Mouse (Mus musculus): ENCODE measurements around the gene Sh2d3c. TPM values are rescaled to one million over a fixed set of nuclear protein-coding genes. Genes with fewer than 3 reads are reported as not detected.

The Sh2d3c gene
- polyA plus RNA-seq, 1 experiment from 2014 or later = 17.0 TPM

MicroRNAs encoded within 50 kb of the gene (microRNA counts, 519-probe panel; counts per million panel counts)
- microRNA mmu-miR-2861 = not detected

Small RNAs within 50 kb of the gene (microRNA-seq; reads per million reads assigned to microRNA genes)
- not detected for gene Gm47291
- not detected for gene Mir2861
- not detected for gene Mir3960
- not detected for gene Mir8093

Other genes with a start within 250 kb of the Sh2d3c start
- gene Fam102a, start 185.7 kb upstream of the Sh2d3c start, polyA plus RNA-seq (2016; fragmentation: Nextera tagmentation; extraction: Ambion mirVana) = 12.3 and 16.0 TPM in 2 replicates
- 99.3 and 99.7 TPM in 2 replicates for gene Dpm2, start 150.2 kb upstream of the Sh2d3c start, polyA plus RNA-seq (2016; fragmentation: Nextera tagmentation; extraction: Ambion mirVana)
- 3.9 and 5.4 TPM in 2 replicates for gene Pip5kl1, start 146.3 kb upstream of the Sh2d3c start, polyA plus RNA-seq (2016; fragmentation: Nextera tagmentation; extraction: Ambion mirVana)
- gene 9430097D07Rik, start 145.4 kb upstream of the Sh2d3c start, polyA plus RNA-seq (2016; fragmentation: Nextera tagmentation; extraction: Ambion mirVana) = 0.55 TPM in 1 of 2 replicates, not detected in the other
- gene St6galnac4, start 134.0 kb upstream of the Sh2d3c start, polyA plus RNA-seq (2016; fragmentation: Nextera tagmentation; extraction: Ambion mirVana) = 29.8 and 29.9 TPM in 2 replicates
- 23.4 and 23.7 TPM in 2 replicates for gene St6galnac6, start 121.3 kb upstream of the Sh2d3c start, polyA plus RNA-seq (2016; fragmentation: Nextera tagmentation; extraction: Ambion mirVana)
- 34.3 and 34.4 TPM in 2 replicates for gene Ak1, start 99.3 kb upstream of the Sh2d3c start, polyA plus RNA-seq (2016; fragmentation: Nextera tagmentation; extraction: Ambion mirVana)
- gene Eng, start 74.5 kb upstream of the Sh2d3c start, polyA plus RNA-seq (2016; fragmentation: Nextera tagmentation; extraction: Ambion mirVana) = 24.7 and 25.7 TPM in 2 replicates
- gene Fpgs, start 16.9 kb upstream of the Sh2d3c start, polyA plus RNA-seq (2016; fragmentation: Nextera tagmentation; extraction: Ambion mirVana) = 31.0 and 32.9 TPM in 2 replicates
- gene Cdk9, start 8.0 kb upstream of the Sh2d3c start, polyA plus RNA-seq (2016; fragmentation: Nextera tagmentation; extraction: Ambion mirVana) = 129 and 136 TPM in 2 replicates
- gene 6330409D20Rik, start 20.0 kb downstream of the Sh2d3c start, polyA plus RNA-seq (2016; fragmentation: Nextera tagmentation; extraction: Ambion mirVana) = not detected in 2 replicates
- 58.8 and 62.7 TPM in 2 replicates for gene Tor2a, start 36.2 kb downstream of the Sh2d3c start, polyA plus RNA-seq (2016; fragmentation: Nextera tagmentation; extraction: Ambion mirVana)
- gene Ttc16, start 54.6 kb downstream of the Sh2d3c start, polyA plus RNA-seq (2016; fragmentation: Nextera tagmentation; extraction: Ambion mirVana) = 0.28 and 0.35 TPM in 2 replicates
- gene Ptrh1, start 54.7 kb downstream of the Sh2d3c start, polyA plus RNA-seq (2016; fragmentation: Nextera tagmentation; extraction: Ambion mirVana) = 3.8 and 4.2 TPM in 2 replicates
- gene Cfap157, start 63.4 kb downstream of the Sh2d3c start, polyA plus RNA-seq (2016; fragmentation: Nextera tagmentation; extraction: Ambion mirVana) = 0.35 and 1.2 TPM in 2 replicates
- 18.8 and 20.0 TPM in 2 replicates for gene Stxbp1, start 126.2 kb downstream of the Sh2d3c start, polyA plus RNA-seq (2016; fragmentation: Nextera tagmentation; extraction: Ambion mirVana)
- gene Fam129b, start 155.1 kb downstream of the Sh2d3c start, polyA plus RNA-seq (2016; fragmentation: Nextera tagmentation; extraction: Ambion mirVana) = 48.0 and 48.1 TPM in 2 replicates
- gene Rpl12, start 240.5 kb downstream of the Sh2d3c start, polyA plus RNA-seq (2016; fragmentation: Nextera tagmentation; extraction: Ambion mirVana) = 184 and 185 TPM in 2 replicates
- gene Lrsam1, start 240.6 kb downstream of the Sh2d3c start, polyA plus RNA-seq (2016; fragmentation: Nextera tagmentation; extraction: Ambion mirVana) = 10.4 and 11.8 TPM in 2 replicates

Data from limb, embryonic 12.5 days (tissue).